Mouse (Mus musculus) hindbrain, embryonic 14.5 days (tissue): ENCODE measurements at regions not wholly inside any gene's neighbourhood (a gene's known extent, or its start where the extent isn't known, plus 50 kb on each side); places are given as distances from the start of the nearest gene placed in this dataset.
A peak's percentile ranks its signal among the peaks of the same experiment; 100 is the strongest.

Experiments
- ATAC-seq: fragments of 200-750 bp; cut with Nextera tagmentation; 2 replicates; pipeline ENCODE4 v1.8.0; 2017; ENCODE audit warnings: moderate number of reproducible peaks, mild to moderate bottlenecking, moderate TSS enrichment, moderate library complexity; ENCODE audit not compliant: low FRiP score
- DNase-seq: peaks from one replicate; pipeline ENCODE4 v3.0.0-alpha.2; 2015; ENCODE audit warnings: low spot score
- H3K27ac ChIP-seq: fragments of 300-500 bp; sonication (generic); 2 replicates; pipeline ENCODE4 v1.5.1; 2014; ENCODE audit warnings: mild to moderate bottlenecking, moderate library complexity
- H3K27me3 ChIP-seq: fragments of 300-500 bp; sonication (generic); 2 replicates; pipeline ENCODE4 v1.6.1; 2014; ENCODE audit warnings: mild to moderate bottlenecking, low read length, mixed read lengths; ENCODE audit not compliant: control insufficient read depth, insufficient read depth
- H3K36me3 ChIP-seq: fragments of 300-500 bp; sonication (generic); replicated peaks from 2 replicates; pipeline ENCODE4 v1.6.1; 2014; ENCODE audit not compliant: control insufficient read depth, insufficient read depth
- H3K4me1 ChIP-seq: fragments of 300-500 bp; sonication (generic); replicated peaks from 2 replicates; pipeline ENCODE4 v1.6.1; 2014; ENCODE audit warnings: antibody characterized with exemption, low read length, mixed read lengths; ENCODE audit not compliant: control insufficient read depth, insufficient read depth
- H3K4me2 ChIP-seq: fragments of 300-500 bp; sonication (generic); replicated peaks from 2 replicates; pipeline ENCODE4 v1.6.1; 2014; ENCODE audit warnings: mild to moderate bottlenecking, moderate library complexity
- H3K4me3 ChIP-seq: fragments of 300-500 bp; sonication (generic); replicated peaks from 2 replicates; pipeline ENCODE4 v1.5.1; 2014; ENCODE audit warnings: mild to moderate bottlenecking, low read length
- H3K9ac ChIP-seq: fragments of 300-500 bp; sonication (generic); 2 replicates; pipeline ENCODE4 v1.6.1; 2014
- H3K9me3 ChIP-seq: fragments of 300-500 bp; sonication (generic); 2 replicates; pipeline ENCODE4 v1.6.1; 2016; ENCODE audit warnings: low read length; ENCODE audit not compliant: control insufficient read depth
- WGBS: fragments of 180-500 bp; shearing (Covaris S2); extraction: QIAGEN DNeasy Blood & Tissue Kit; methylation state at CpG from one replicate; pipeline ENCODE4 v1.1.7; 2014; 5-methylcytosine and 5-hydroxymethylcytosine counted together

DNA sequence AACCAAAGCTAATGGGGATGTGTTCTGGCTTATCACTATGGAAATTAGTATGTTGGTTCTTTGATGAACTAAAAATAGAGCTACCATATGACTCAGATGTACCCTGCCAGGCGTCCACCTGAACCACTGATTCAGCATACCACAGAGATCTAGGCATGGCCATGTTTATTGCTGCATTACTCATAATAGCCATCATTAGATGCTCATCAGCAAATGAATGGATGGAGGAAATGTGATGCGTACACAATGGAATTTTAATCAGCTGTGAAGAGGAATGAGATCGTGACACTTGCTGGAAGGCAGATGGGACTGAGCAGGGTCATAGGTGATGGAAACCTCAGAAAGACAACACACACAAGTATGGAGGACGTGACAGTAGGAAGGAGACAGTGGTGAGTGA, 78.7 kb upstream of the Magi3 start:
- ATAC-seq (no peak; the same call in 1 of the 2 replicates), DNase-seq (no peak)
- Histone ChIP-seq H3K9ac (no peak overlapping the region), H3K36me3 (no peaks in the 10 kb centered on the region), H3K27ac (peak overlapping the region; percentile 70; the same call in 1 of the 2 replicates), H3K4me2 (no peak overlapping the region), H3K4me3 (no peak overlapping the region), H3K9me3 (no peaks in the 10 kb centered on the region), H3K4me1 (no peaks in the 10 kb centered on the region; the same call in none of the 2 replicates), H3K27me3 (no peaks in the 10 kb centered on the region)
- WGBS: 22% methylated on average over 4 of the region's 4 CpGs

DNA sequence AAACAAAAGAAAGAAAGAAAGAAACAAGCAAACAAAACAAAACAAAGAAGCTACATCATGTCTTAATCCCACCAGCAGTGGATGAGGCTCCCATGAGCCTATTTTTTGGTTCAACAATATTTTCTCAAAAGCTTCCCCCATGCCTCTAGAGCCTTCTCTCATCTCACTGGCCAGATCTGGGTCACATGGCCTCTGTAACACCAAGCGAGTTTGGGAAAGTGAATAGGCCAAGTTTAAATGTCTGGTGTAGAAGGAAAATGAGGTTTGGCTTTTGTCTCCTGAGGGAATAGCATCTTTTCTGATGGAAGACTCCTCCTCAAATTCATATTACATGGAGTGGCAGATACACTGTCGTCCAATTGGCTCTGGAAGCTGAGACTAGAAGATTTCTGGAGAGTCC, 78.2 kb upstream of the Magi3 start:
- Histone ChIP-seq H3K9me3 (no peaks in the 10 kb centered on the region), H3K36me3 (no peaks in the 10 kb centered on the region), H3K9ac (no peak overlapping the region), H3K4me3 (no peak overlapping the region), H3K27ac (no peak overlapping the region), H3K4me1 (no peaks in the 10 kb centered on the region; the same call in none of the 2 replicates), H3K4me2 (no peak overlapping the region), H3K27me3 (no peaks in the 10 kb centered on the region)
- ATAC-seq (no peak), DNase-seq (no peak)
- WGBS: 80% methylated on average over 2 of the region's 2 CpGs

DNA sequence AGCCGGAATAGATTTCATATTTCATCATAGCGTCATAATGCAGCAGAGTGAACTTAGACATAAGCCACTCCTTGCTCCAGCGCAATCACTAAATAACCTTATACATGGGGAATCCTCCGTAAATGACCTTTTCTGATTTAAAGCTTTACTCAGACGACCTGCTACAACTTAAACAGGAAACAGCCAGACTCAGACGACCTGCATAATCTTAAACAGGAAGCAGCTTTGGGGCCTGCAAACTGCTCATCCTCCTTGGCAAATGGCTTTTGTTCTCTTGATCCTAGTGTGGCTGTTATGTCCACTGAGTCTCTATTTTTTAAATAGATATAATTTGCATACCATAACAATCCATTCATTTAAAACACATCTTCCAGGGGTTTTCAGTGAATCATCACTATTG, 76.9 kb upstream of the Magi3 start:
- ATAC-seq (no peak), DNase-seq (no peak)
- 76% methylated on average over 6 of the region's 6 CpGs for WGBS
- Histone ChIP-seq H3K27ac (no peak overlapping the region), H3K4me3 (no peak overlapping the region), H3K36me3 (no peaks in the 10 kb centered on the region), H3K9ac (no peak overlapping the region), H3K4me2 (no peak overlapping the region), H3K27me3 (no peaks in the 10 kb centered on the region), H3K4me1 (no peaks in the 10 kb centered on the region; the same call in none of the 2 replicates), H3K9me3 (no peaks in the 10 kb centered on the region)

DNA sequence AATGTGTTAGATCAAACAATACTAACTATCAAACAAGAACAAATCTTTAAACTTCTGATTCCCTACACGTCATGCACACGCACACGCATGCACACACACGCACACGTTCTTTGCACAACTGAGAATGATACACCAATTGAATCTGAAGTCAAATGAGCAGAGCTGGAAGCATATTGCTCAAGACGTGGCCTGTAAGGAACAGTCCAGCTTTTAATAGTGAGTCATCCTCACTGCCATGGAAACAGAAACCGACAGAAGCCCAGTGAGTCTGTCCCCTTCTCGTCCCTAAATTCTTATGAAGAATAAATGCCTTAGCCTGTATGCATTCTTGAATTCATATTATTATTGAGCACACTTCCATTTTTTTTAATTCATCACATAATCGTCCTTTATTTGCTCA, 75.7 kb upstream of the Magi3 start:
- 67% methylated on average over 9 of the region's 9 CpGs for WGBS
- ATAC-seq: no peak
- Histone ChIP-seq H3K4me2 (no peak overlapping the region), H3K9ac (no peak overlapping the region), H3K4me3 (no peak overlapping the region), H3K27me3 (no peaks in the 10 kb centered on the region), H3K36me3 (no peaks in the 10 kb centered on the region), H3K9me3 (no peaks in the 10 kb centered on the region), H3K4me1 (no peaks in the 10 kb centered on the region; the same call in none of the 2 replicates), H3K27ac (no peak overlapping the region)
- no peak for DNase-seq

DNA sequence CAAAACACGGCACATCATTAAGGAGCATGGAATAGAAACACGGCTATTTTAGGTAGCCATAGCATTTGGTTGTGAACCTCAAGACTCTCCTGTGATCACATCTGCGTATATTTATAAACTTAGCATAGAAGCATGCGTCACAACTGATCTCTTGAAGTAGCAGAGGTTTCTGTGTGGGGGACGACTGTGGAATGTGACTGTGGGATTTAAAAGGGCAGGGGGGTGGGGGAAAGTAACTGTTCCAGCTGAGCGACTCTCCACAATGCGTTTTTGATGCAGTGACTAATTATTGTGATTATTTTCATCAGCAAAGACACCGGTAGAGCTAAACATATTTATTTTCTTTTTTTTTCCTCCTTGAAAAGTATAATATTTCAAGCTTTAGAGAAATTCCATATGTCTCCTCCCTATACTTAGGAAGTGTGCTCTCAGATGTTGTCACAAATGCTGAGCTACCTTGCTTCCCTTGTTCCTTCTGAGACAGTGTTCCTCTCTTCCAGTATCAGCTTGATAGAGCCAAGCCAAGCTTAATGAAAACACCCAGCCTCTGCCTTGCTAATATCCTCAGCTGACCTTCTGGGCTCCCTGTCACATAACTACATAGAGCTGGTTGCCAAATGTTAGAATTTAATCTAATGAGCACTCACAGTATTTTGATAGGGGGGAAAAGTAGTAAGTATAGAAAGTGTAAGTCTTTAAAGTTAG, 75.0 kb upstream of the Magi3 start:
- Histone ChIP-seq H3K36me3 (no peaks in the 10 kb centered on the region), H3K9ac (no peak overlapping the region), H3K27me3 (no peaks in the 10 kb centered on the region), H3K4me3 (no peak overlapping the region), H3K4me1 (no peaks in the 10 kb centered on the region; the same call in none of the 2 replicates), H3K27ac (no peak overlapping the region), H3K4me2 (no peak overlapping the region), H3K9me3 (no peaks in the 10 kb centered on the region)
- WGBS: 30% methylated on average over 8 of the region's 8 CpGs
- DNase-seq (no peak), ATAC-seq (no peak)

DNA sequence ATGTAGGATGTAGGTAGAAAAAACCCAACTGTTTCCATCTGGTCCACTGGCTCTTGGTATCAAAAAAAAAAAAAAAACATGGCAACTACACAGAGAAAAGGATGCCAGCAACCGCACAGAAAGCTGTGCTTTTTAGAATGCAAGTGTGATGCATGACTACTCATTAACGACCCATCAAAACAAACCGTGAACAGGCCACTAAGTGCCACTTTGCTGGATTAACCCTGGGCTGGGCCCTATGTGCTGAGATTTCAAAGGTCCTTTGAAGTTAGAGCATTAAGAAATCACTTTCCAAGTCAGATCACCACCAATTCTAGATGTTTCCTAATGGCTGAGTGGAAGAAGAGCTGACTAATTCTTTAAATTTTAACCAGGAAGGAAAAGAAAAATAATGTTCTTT, 73.7 kb upstream of the Magi3 start:
- no peak overlapping the region for H3K9ac ChIP-seq
- no peaks in the 10 kb centered on the region for H3K36me3 ChIP-seq
- H3K27ac ChIP-seq: no peak overlapping the region
- no peak overlapping the region for H3K4me3 ChIP-seq
- DNase-seq: no peak
- no peak for ATAC-seq
- WGBS: 53% methylated on average over 3 of the region's 3 CpGs
- H3K4me2 ChIP-seq: no peak overlapping the region
- no peaks in the 10 kb centered on the region for H3K27me3 ChIP-seq
- no peaks in the 10 kb centered on the region for H3K9me3 ChIP-seq
- no peaks in the 10 kb centered on the region; the same call in 1 of the 2 replicates for H3K4me1 ChIP-seq

DNA sequence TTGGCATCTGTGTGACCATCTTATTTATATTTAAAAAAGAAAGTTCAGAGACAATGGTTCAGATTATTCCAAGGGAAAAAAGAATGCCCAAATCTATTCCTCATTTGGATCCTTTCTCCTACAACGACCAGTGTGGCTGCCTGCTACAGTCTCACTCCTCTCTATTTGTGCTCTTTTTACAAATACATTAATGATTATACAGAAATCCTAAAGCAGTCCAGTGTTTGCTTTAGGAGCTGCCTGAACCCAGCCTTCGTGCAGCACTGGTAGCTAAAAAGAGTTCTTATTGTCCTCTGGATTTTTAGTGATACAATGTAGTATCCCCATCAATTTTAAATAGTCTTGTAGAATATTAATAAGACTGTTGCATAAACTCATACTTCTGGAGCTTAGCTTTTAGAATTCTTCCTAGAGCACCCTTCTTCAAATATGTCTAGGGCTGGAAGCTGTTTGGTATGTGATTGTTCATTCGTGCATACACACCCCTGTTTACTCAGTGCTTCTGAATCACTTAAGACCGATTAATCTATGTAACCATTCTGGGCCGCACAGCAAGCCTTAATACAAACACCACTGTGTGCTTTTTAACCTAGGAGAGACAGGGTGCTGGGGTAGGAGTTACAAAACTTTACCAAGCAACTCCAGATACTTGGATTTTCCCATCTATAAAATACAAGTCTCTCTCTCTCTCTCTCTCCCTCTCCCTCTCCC, 69.0 kb upstream of the Magi3 start:
- no peak overlapping the region for H3K9ac ChIP-seq
- no peak overlapping the region for H3K4me2 ChIP-seq
- H3K27ac ChIP-seq: no peak overlapping the region
- no peaks in the 10 kb centered on the region for H3K27me3 ChIP-seq
- no peak overlapping the region for H3K4me3 ChIP-seq
- 56% methylated on average over 5 of the region's 5 CpGs for WGBS
- no peaks in the 10 kb centered on the region for H3K4me1 ChIP-seq
- H3K36me3 ChIP-seq: no peaks in the 10 kb centered on the region
- no peaks in the 10 kb centered on the region for H3K9me3 ChIP-seq
- no peak for DNase-seq
- ATAC-seq: no peak

DNA sequence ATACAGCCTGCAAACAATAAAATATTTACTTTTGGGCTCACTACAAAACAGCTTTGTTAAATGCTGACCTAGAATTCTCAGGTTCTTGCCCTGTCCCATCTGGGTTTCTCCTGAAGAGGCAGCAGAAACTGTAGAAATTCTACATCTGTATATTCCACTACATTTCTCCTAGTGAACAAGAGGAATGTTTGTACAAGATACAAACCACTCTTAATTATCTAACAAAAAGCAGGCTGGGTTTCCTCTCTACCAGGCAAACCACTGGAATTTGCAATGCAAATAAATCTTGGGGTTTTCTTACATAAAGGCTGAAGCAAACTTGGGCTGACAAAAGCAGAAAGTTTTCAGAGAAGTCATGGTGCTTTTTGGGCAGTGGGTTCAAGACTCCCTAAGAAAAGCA, 67.7 kb upstream of the Magi3 start:
- H3K4me1 ChIP-seq: no peaks in the 10 kb centered on the region
- no peak overlapping the region for H3K9ac ChIP-seq
- H3K27me3 ChIP-seq: no peaks in the 10 kb centered on the region
- DNase-seq (no peak), ATAC-seq (no peak)
- H3K4me3 ChIP-seq: no peak overlapping the region
- H3K36me3 ChIP-seq: no peaks in the 10 kb centered on the region
- H3K9me3 ChIP-seq: no peaks in the 10 kb centered on the region
- no peak overlapping the region for H3K27ac ChIP-seq
- no peak overlapping the region for H3K4me2 ChIP-seq

DNA sequence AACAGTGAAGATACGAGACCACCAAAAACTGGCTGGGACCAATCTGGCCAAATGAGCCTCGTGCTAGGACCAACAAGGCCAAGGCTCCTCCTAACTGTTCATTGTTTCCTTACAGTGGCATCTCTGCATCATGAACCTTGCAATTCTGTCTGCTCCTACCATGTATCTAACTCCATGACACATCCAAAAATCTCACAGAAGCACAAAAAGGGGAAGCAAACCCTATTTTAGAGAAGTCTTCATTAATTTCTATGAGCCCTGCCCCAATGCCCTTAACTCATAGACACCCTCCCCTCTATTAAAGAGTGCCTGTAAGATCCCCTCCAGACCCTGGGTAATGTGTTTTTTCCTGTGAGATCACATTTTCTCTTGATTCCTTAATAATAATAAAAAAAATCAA, 64.8 kb upstream of the Magi3 start:
- H3K4me1 ChIP-seq: no peaks in the 10 kb centered on the region
- no peak overlapping the region for H3K27ac ChIP-seq
- no peak overlapping the region for H3K9ac ChIP-seq
- no peaks in the 10 kb centered on the region for H3K36me3 ChIP-seq
- H3K4me2 ChIP-seq: no peak overlapping the region
- H3K9me3 ChIP-seq: no peaks in the 10 kb centered on the region
- ATAC-seq (no peak), DNase-seq (no peak)
- no peak overlapping the region for H3K4me3 ChIP-seq
- H3K27me3 ChIP-seq: no peaks in the 10 kb centered on the region
- WGBS: 89% methylated on average over 2 of the region's 2 CpGs
